Mouse (Mus musculus) hindbrain, embryonic 13.5 days (tissue): ENCODE data around the gene Cfap77. TPM values are rescaled to one million over a fixed set of nuclear protein-coding genes. Genes with fewer than 3 reads are reported as not detected.
A peak's percentile ranks its signal among the peaks of the same experiment; 100 is the strongest.

Experiments used
- ATAC-seq: fragments of 200-750 bp; cut with Nextera tagmentation; 2 replicates; pipeline ENCODE4 v1.8.0; 2017; ENCODE audit warnings: moderate TSS enrichment; ENCODE audit not compliant: low FRiP score
- H3K27ac ChIP-seq: fragments of 300-500 bp; sonication (generic); 2 replicates; pipeline ENCODE4 v1.5.1; 2015; ENCODE audit warnings: inconsistent platforms, mild to moderate bottlenecking, moderate library complexity
- H3K27me3 ChIP-seq: fragments of 300-500 bp; sonication (generic); 2 replicates; pipeline ENCODE4 v1.6.1; 2015; ENCODE audit warnings: mild to moderate bottlenecking, inconsistent platforms
- H3K36me3 ChIP-seq: fragments of 300-500 bp; sonication (generic); 2 replicates; pipeline ENCODE4 v1.6.1; 2015; ENCODE audit warnings: mild to moderate bottlenecking, inconsistent platforms
- H3K4me1 ChIP-seq: fragments of 300-500 bp; sonication (generic); replicated peaks from 2 replicates; pipeline ENCODE4 v1.6.1; 2015; ENCODE audit warnings: inconsistent platforms
- H3K4me2 ChIP-seq: fragments of 300-500 bp; sonication (generic); 2 replicates; pipeline ENCODE4 v1.6.1; 2015; ENCODE audit warnings: inconsistent platforms, mild to moderate bottlenecking, moderate library complexity
- H3K4me3 ChIP-seq: fragments of 300-500 bp; sonication (generic); 2 replicates; pipeline ENCODE4 v1.5.1; 2015; ENCODE audit warnings: mild to moderate bottlenecking, inconsistent platforms
- H3K9ac ChIP-seq: fragments of 300-500 bp; sonication (generic); 2 replicates; pipeline ENCODE4 v1.6.1; 2015; ENCODE audit warnings: mild to moderate bottlenecking, inconsistent platforms
- H3K9me3 ChIP-seq: fragments of 300-500 bp; sonication (generic); 2 replicates; pipeline ENCODE4 v1.6.1; 2016; ENCODE audit warnings: inconsistent platforms
- WGBS: fragments of 180-500 bp; shearing (Covaris S2); methylation state at CpG from one replicate; pipeline ENCODE4 v1.1.7; 2015; 5-methylcytosine and 5-hydroxymethylcytosine counted together
- polyA plus RNA-seq: library from polyadenylated mRNA; unstranded; fragments of >200 nt; fragmentation: Nextera tagmentation; extraction: Ambion mirVana; gene quantifications from 2 replicates; pipeline ENCODE4 v1.2.1, GENCODE M21; 2015

Gene Cfap77
- polyA plus RNA-seq, 1 experiment from 2014 or later = 0.22 TPM

- Histone ChIP-seq H3K27me3 (peaks cover 51% of the 10 kb centered on the region), H3K4me2 (no peak overlapping the region), H3K9me3 (no peaks in the 10 kb centered on the region), H3K4me3 (no peak overlapping the region), H3K9ac (no peak overlapping the region), H3K4me1 (peaks cover 4% of the 10 kb centered on the region; the same call in 1 of the 2 replicates), H3K27ac (no peak overlapping the region), H3K36me3 (no peaks in the 10 kb centered on the region)
- 74% methylated on average over 9 of the region's 9 CpGs for WGBS
- ATAC-seq = no peak
Measured at GRCm38 (mm10) chr2:28954595-28954994, 100.3 kb downstream of the Cfap77 start.

GRCm38 (mm10) chr2:28952981-28953380, 101.9 kb downstream of the Cfap77 start:
- no peak overlapping the region for H3K4me2 ChIP-seq
- no peaks in the 10 kb centered on the region for H3K36me3 ChIP-seq
- no peak overlapping the region for H3K9ac ChIP-seq
- H3K9me3 ChIP-seq = no peaks in the 10 kb centered on the region
- H3K4me3 ChIP-seq = no peak overlapping the region
- 27% methylated on average over 8 of the region's 8 CpGs for WGBS
- ATAC-seq = no peak
- no peak overlapping the region for H3K27ac ChIP-seq
- H3K27me3 ChIP-seq = peaks cover 51% of the 10 kb centered on the region
- peaks cover 4% of the 10 kb centered on the region; the same call in 1 of the 2 replicates for H3K4me1 ChIP-seq

- no peak overlapping the region for H3K9ac ChIP-seq
- H3K9me3 ChIP-seq = no peaks in the 10 kb centered on the region
- H3K36me3 ChIP-seq = no peaks in the 10 kb centered on the region
- WGBS = 75% methylated on average over 3 of the region's 3 CpGs
- no peak overlapping the region for H3K4me3 ChIP-seq
- ATAC-seq = no peak
- peaks cover 45% of the 10 kb centered on the region for H3K27me3 ChIP-seq
- H3K4me1 ChIP-seq = peaks cover 28% of the 10 kb centered on the region
- no peak overlapping the region for H3K4me2 ChIP-seq
- H3K27ac ChIP-seq = no peak overlapping the region
Measured at GRCm38 (mm10) chr2:28946312-28946711, 108.6 kb downstream of the Cfap77 start.

- H3K9me3 ChIP-seq = no peaks in the 10 kb centered on the region
- H3K9ac ChIP-seq = no peak overlapping the region
- H3K27me3 ChIP-seq = peaks cover 51% of the 10 kb centered on the region
- peaks cover 28% of the 10 kb centered on the region for H3K4me1 ChIP-seq
- no peak overlapping the region for H3K27ac ChIP-seq
- no peak overlapping the region for H3K4me3 ChIP-seq
- H3K4me2 ChIP-seq = no peak overlapping the region
- ATAC-seq = no peak
- H3K36me3 ChIP-seq = no peaks in the 10 kb centered on the region
- 39% methylated on average over 6 of the region's 6 CpGs for WGBS
Measured at GRCm38 (mm10) chr2:28945388-28945787, 109.5 kb downstream of the Cfap77 start.

GRCm38 (mm10) chr2:28943666-28944516, 111.0 kb downstream of the Cfap77 start:
- ATAC-seq = no peak
- WGBS = 17% methylated on average over 30 of the region's 30 CpGs
- peaks cover 28% of the 10 kb centered on the region for H3K4me1 ChIP-seq
- no peaks in the 10 kb centered on the region for H3K9me3 ChIP-seq
- peaks cover 59% of the 10 kb centered on the region for H3K27me3 ChIP-seq
- peak overlapping the region; percentile 35 for H3K27ac ChIP-seq
- no peak overlapping the region for H3K4me3 ChIP-seq
- H3K4me2 ChIP-seq = peak overlapping the region; percentile 39
- H3K36me3 ChIP-seq = no peaks in the 10 kb centered on the region
- H3K9ac ChIP-seq = peak overlapping the region; percentile 63

- H3K27me3 ChIP-seq = peaks cover 52% of the 10 kb centered on the region
- H3K9me3 ChIP-seq = no peaks in the 10 kb centered on the region
- H3K9ac ChIP-seq = no peak overlapping the region
- H3K36me3 ChIP-seq = no peaks in the 10 kb centered on the region
- no peak overlapping the region for H3K4me3 ChIP-seq
- ATAC-seq = no peak
- no peak overlapping the region for H3K27ac ChIP-seq
- 87% methylated on average over 7 of the region's 7 CpGs for WGBS
- peaks cover 14% of the 10 kb centered on the region for H3K4me1 ChIP-seq
- H3K4me2 ChIP-seq = no peak overlapping the region
Measured at GRCm38 (mm10) chr2:28938997-28939396, 115.9 kb downstream of the Cfap77 start.

- Histone ChIP-seq H3K27ac (no peak overlapping the region), H3K4me3 (no peak overlapping the region), H3K9ac (no peak overlapping the region), H3K4me1 (no peaks in the 10 kb centered on the region), H3K27me3 (peaks cover 64% of the 10 kb centered on the region), H3K9me3 (no peaks in the 10 kb centered on the region), H3K4me2 (no peak overlapping the region), H3K36me3 (no peaks in the 10 kb centered on the region)
- no peak for ATAC-seq
- WGBS = 95% methylated on average over 3 of the region's 3 CpGs
Measured at GRCm38 (mm10) chr2:28930571-28930970, 124.3 kb downstream of the Cfap77 start.

GRCm38 (mm10) chr2:28923912-28924311, 131.0 kb downstream of the Cfap77 start:
- H3K36me3 ChIP-seq = no peaks in the 10 kb centered on the region
- no peak overlapping the region for H3K4me2 ChIP-seq
- no peak overlapping the region for H3K9ac ChIP-seq
- peaks cover 95% of the 10 kb centered on the region for H3K27me3 ChIP-seq
- peak; percentile 74 for ATAC-seq
- no peaks in the 10 kb centered on the region for H3K9me3 ChIP-seq
- H3K27ac ChIP-seq = no peak overlapping the region
- 0% methylated on average over 4 of the region's 4 CpGs for WGBS
- no peaks in the 10 kb centered on the region for H3K4me1 ChIP-seq
- no peak overlapping the region for H3K4me3 ChIP-seq

GRCm38 (mm10) chr2:28919001-28919400, 135.9 kb downstream of the Cfap77 start:
- Histone ChIP-seq H3K4me2 (no peak overlapping the region), H3K27ac (no peak overlapping the region)
- under 1% methylated on average over 4 of the region's 4 CpGs for WGBS

GRCm38 (mm10) chr2:28917518-28918361, 137.1 kb downstream of the Cfap77 start:
- ATAC-seq = no peak
- WGBS = under 1% methylated on average over 73 of the region's 73 CpGs
- H3K9ac ChIP-seq = 0 out of 2 replicates have a peak overlapping the region, but pooled peaks have one; percentile 35

More at GRCm38 (mm10) chr2:28919001-28919400, 135.9 kb downstream of the Cfap77 start:
- Histone ChIP-seq H3K27me3 (peaks cover 97% of the 10 kb centered on the region), H3K9me3 (no peaks in the 10 kb centered on the region), H3K9ac (no peak overlapping the region), H3K4me3 (no peak overlapping the region), H3K4me1 (peaks cover 15% of the 10 kb centered on the region), H3K36me3 (no peaks in the 10 kb centered on the region)
- no peak for ATAC-seq

GRCm38 (mm10) chr2:28917156-28917517, 137.7 kb downstream of the Cfap77 start:
- Histone ChIP-seq H3K9me3 (no peaks in the 10 kb centered on the region), H3K27ac (no peak overlapping the region), H3K36me3 (no peaks in the 10 kb centered on the region), H3K4me3 (peak overlapping the region; percentile 20), H3K4me1 (peaks cover 19% of the 10 kb centered on the region), H3K9ac (no peak overlapping the region), H3K27me3 (peaks cover 96% of the 10 kb centered on the region), H3K4me2 (peak overlapping the region; percentile 40; the same call in 1 of the 2 replicates)
- WGBS = 5% methylated on average over 11 of the region's 11 CpGs
- ATAC-seq = no peak

More at GRCm38 (mm10) chr2:28917518-28918361, 137.1 kb downstream of the Cfap77 start:
- peaks cover 15% of the 10 kb centered on the region for H3K4me1 ChIP-seq
- no peaks in the 10 kb centered on the region for H3K36me3 ChIP-seq
- no peak overlapping the region for H3K27ac ChIP-seq
- H3K4me2 ChIP-seq = peak overlapping the region; percentile 40
- peak overlapping the region; percentile 20 for H3K4me3 ChIP-seq
- no peaks in the 10 kb centered on the region for H3K9me3 ChIP-seq
- peaks cover 98% of the 10 kb centered on the region for H3K27me3 ChIP-seq

GRCm38 (mm10) chr2:28916513-28916865, 138.4 kb downstream of the Cfap77 start, which contains the start of gene Barhl1:
Gene Barhl1 (minus strand): TSS chr2:28916668.
- no peaks in the 10 kb centered on the region for H3K36me3 ChIP-seq
- H3K27me3 ChIP-seq = peaks cover 96% of the 10 kb centered on the region
- peak within 1 kb of the TSS; percentile 51; the same call in 1 of the 2 replicates for H3K9ac ChIP-seq
- peaks cover 24% of the 10 kb centered on the region for H3K4me1 ChIP-seq
- H3K27ac ChIP-seq = no peak within 1 kb of the TSS
- WGBS = 2% methylated on average over 18 of the region's 18 CpGs
- no peak for ATAC-seq
- H3K4me2 ChIP-seq = peak within 1 kb of the TSS; percentile 40
- peak within 1 kb of the TSS; percentile 27 for H3K4me3 ChIP-seq
- H3K9me3 ChIP-seq = no peaks in the 10 kb centered on the region
